Mouse (Mus musculus): Measurements from ENCODE around the gene Apc2.
A peak's percentile ranks its signal among the peaks of the same experiment; 100 is the strongest.

Gene Apc2

GRCm38 (mm10) chr10:80262776-80263365, 32.9 kb upstream of the Apc2 start:
- DNase-seq (ENCODE audit: low spot score in 2 of 2): no peak

- DNase-seq (ENCODE audit: low spot score in 2 of 2): peak; percentile 98 to 99
Measured at GRCm38 (mm10) chr10:80264341-80265148, 31.2 kb upstream of the Apc2 start.

DNA sequence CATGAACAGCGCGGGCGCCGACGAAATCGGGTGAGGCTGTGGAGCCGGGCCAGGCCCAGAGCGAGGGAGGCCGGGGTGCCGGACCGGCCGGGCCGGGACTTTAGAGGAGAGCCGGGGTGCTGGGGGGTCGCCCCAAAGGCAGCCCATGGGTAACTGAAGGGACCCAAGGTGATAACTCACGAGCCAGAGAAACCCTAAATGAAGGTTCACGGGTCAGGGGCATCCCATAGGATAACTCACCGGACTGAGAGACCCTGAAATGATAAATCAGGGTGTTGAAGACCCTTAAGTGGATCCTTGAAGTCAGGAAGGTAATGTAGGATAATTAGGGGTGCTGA, 30.7 kb upstream of the Apc2 start:
- DNase-seq (ENCODE audit: low spot score in 2 of 2): no peak

- DNase-seq (ENCODE audit: low spot score in 2 of 2): no peak
Measured at GRCm38 (mm10) chr10:80270099-80270498, 25.7 kb upstream of the Apc2 start.

DNA sequence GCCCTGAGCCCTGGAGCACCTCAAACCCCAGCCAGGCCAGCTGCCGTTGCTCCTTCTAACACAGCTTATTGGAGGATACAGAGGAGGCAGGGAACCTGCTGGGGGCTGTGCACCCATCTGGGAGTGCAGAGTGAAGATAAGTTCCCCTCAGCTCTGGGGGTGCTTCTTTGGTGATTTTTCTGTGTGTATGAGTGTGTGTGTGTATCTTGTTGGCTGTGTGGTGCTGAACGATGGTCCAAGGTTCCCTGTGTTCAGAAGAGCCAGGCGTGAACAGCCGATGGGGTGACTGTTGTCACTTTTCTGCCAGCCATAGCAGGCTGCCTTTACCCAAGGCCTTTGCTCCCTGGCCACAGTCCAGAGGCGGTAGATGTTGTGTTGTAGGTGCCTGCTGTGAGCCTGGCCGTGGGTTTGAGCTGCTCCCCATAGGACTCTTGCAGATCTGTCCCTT, 25.0 kb upstream of the Apc2 start:
- DNase-seq (ENCODE audit: low spot score in 2 of 2): no peak

DNA sequence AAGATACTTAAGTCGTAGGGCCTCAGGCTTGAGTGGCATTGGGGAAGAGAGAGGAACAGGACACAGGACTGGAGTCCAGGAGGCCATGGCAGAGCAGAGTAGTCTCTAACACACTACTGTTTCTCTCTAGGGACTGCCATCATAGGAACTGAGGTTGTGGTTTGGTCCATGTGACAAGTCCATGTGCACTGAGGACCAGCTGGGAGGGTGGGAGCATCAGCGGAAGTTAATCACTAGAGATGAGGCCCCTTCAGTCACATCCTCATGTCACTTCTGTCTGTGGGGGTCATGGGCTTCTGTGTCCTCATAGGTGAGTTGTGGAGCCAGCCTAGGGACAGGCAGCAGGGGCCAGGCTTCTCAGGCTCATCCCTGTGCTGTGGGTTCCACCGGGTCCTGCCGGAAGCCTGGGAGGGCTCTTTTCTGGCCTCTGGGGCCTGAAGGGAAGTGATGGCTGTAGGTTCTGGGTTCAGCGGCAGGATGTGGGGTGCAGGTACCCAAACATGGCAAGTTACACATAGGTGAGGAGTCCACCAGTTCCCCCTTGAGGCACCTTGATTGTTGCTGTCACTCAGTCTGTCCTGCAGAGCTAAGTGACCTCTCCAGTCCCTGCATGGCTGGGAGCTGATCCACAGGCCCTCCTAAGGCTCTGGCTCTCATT, 24.5 kb upstream of the Apc2 start:
- DNase-seq (ENCODE audit: low spot score in 2 of 2): no peak

DNA sequence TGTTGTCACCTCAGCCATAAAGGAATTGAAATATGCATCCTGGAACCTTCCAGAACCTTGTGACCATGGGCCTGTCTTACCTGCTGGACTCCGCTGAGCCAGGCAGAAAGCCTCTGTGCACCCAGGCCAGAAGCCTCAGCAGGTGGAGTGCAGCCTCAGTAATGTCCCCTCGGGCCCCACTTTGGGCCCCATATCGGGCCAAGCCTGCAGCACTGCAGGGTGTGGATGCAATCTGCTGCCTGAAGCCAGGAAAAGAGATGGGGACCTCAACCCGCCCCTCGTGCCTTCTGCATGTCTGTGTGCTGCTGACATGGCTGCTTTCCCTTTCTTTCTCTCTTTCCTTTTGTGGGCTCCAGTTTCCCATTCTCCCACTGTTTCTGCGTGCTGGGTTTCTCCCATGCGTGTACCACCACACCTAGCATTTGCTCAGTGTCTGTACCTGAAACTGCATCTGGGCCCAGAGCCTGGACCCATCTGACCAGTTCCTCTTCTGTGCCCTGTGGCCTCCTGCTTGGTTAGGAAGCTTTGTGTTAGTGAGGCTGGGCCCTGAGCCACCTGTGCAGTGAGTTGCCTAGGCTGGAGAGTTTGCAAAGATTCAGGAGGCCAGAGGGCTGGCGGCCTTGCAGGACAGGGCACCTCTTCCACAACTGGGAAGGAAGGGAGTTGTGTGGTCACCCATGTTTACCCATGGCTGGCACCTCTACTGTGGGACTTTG, 23.7 kb upstream of the Apc2 start:
- no peak for DNase-seq (ENCODE audit: low spot score in 2 of 2)

GRCm38 (mm10) chr10:80273847-80274246, 21.9 kb upstream of the Apc2 start:
- no peak for DNase-seq (ENCODE audit: low spot score in 2 of 2)

- DNase-seq (ENCODE audit: low spot score in 2 of 2): no peak
Measured at GRCm38 (mm10) chr10:80276238-80276637, 19.5 kb upstream of the Apc2 start.

GRCm38 (mm10) chr10:80278390-80278789, 17.4 kb upstream of the Apc2 start:
- no peak for DNase-seq (ENCODE audit: low spot score in 2 of 2)

- DNase-seq (ENCODE audit: low spot score in 2 of 2): no peak
Measured at GRCm38 (mm10) chr10:80279273-80279672, 16.5 kb upstream of the Apc2 start.

DNA sequence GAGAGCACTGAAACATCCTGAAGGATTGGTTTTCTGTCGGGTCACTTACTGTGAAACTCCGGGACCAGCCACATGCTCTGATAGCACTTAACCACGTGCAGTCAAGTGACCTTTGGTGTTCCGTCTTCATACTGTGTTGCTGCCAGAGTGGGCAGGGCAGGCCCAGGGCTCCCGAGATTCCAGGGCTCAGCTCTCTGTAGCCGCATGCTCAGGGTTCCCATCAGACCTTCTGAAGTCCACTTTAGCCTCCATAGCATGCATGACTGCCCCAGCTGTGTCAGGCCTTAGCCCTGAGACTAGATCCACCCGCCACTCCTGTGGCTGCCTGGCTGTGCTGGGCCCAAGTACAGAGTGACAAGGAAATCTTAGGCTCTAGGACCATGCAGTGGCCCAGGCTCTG, 14.5 kb upstream of the Apc2 start:
- no peak for DNase-seq (ENCODE audit: low spot score in 2 of 2)

DNA sequence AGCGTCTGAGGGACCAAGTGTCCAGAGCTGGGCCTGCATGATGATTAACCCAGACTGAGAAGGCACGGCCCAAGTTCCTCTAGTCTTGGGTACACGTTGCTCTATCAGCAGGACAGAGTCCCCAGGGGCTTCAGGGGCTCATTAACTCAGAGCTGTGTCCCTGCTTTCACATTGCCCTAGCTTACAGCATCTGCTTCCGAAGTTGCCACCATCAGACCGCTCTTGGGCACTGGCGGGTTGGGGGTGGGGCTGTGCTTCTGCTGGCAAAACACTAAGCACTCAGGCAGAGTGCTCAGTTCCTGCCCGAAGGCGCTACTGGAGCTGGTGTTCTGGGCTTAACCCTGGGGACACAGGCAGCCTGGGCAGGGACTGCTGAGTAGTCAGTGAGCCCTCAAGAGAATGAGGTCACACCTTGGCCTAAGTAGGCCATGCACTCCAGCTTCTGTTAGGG, 13.8 kb upstream of the Apc2 start:
- no peak for DNase-seq (ENCODE audit: low spot score in 2 of 2)

DNA sequence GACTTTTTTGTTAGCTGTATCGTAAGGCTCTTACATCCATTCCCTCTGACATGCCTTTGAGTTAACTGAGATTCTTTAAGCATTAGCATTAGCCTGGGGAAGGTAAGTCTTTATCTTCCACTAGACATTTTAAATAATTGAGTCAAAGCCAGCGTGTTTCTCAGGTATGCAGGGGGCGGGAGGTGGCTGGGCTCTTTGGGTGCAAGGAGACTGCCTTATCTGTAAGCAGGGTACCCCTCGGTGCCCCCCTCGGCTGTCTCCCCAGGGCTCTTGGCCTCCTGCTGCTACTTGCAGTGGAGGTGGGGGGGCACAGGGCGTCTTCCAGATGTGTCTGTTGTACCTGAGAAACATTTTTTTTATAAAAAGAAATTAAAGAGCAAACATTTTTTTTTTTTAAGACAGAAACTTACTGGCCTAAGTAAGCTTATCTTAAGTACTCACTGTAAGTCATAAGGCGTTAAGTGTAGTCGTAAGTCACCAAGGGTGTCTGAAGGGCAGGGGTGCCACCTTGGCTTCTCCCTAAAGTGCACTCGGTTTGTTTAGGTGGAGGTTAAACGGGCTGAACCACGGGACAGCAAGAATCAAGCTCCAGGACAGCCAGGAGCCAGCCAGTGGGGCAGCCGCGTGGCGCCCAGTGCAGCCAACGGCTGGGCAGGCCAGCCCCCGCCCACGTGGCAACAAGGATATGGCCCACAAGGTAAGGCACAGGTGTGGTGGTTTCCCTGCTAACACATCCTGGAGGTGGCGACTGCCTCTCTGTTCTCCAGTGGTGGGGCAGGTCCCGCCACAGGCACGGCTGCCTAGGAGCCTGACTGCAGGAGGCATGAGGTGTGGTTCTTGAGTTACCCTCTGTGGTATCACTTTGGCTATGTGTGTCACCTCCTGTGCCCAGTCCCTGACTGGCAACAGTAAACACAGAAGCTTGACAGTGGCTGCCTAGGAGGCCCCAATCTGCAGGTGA, 13.0 kb upstream of the Apc2 start:
- DNase-seq (ENCODE audit: low spot score in 2 of 2): peak in 1 of 2 experiments; percentile 47

DNA sequence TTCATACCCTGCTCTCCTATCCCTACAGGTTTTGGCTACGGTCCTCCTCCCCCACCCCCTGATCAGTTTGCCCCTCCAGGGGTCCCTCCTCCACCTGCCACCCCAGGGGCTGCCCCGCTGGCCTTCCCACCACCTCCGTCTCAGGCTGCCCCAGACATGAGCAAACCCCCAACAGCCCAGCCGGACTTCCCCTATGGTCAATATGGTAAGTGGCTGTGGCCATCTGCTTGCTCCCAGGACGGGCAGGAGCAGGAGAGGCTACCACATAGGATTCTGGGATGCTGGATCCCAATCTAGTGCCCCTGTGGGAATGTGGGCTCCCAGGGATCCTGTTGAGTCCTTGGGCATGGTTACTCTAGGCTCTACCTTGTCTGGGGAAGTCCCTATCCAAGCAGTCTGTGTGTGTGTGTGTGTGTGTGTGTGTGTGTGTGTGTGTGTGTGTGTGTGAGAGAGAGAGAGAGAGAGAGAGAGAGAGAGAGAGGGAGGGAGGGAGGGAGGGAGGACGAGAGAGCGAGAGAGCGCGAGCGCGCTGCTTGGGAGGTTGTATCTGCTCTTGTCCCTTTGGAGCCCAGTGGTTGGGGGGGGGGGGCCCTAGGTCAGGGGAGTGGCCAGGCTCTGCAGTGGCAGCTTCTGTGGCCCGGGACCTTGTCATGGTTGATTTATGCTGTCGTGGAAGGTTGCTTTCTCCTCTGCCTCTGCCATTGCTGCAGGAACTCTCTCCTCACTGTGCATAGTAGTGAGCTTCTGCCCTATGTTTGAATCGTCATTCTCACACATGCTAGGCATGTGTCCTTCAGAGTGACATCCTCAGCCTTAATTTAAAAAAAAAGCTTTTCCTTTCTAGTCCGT, 10.3 kb upstream of the Apc2 start:
- DNase-seq (ENCODE audit: low spot score in 2 of 2): no peak

GRCm38 (mm10) chr10:80288097-80288496, 7.7 kb upstream of the Apc2 start:
- no peak for DNase-seq (ENCODE audit: low spot score in 2 of 2)

- DNase-seq (ENCODE audit: low spot score in 2 of 2): no peak
Measured at GRCm38 (mm10) chr10:80288657-80289056, 7.1 kb upstream of the Apc2 start.

- DNase-seq (ENCODE audit: low spot score in 2 of 2): peak; percentile 93 to 95
Measured at GRCm38 (mm10) chr10:80292251-80293146, 3.3 kb upstream of the Apc2 start, which contains the start of gene Rps15. TSS of gene Rps15 (plus strand) at chr10:80292453.

GRCm38 (mm10) chr10:80293325-80293724, 2.5 kb upstream of the Apc2 start:
- DNase-seq (ENCODE audit: low spot score in 2 of 2): no peak

Measured in urinary bladder, postnatal 4 days (tissue).